Mouse (Mus musculus) lung, postnatal 0 days (tissue): ENCODE results near the gene Dapk2. TPM values are rescaled to one million over a fixed set of nuclear protein-coding genes. Genes with fewer than 3 reads are reported as not detected.

Experiments
- ATAC-seq: fragments of 200-750 bp; cut with Nextera tagmentation; 2 replicates; pipeline ENCODE4 v1.8.0; 2017; ENCODE audit warnings: moderate library complexity
- DNase-seq: peaks from one replicate; pipeline ENCODE4 v3.0.0-alpha.2; 2016; ENCODE audit warnings: low spot score
- H3K27ac ChIP-seq: fragments of 300-500 bp; sonication (generic); 2 replicates; pipeline ENCODE4 v1.5.1; 2014; ENCODE audit warnings: antibody characterized with exemption, mild to moderate bottlenecking, low read length, mixed read lengths
- H3K27me3 ChIP-seq: fragments of 300-500 bp; sonication (generic); replicated peaks from 2 replicates; pipeline ENCODE4 v1.6.1; 2014; ENCODE audit warnings: low read length, mixed read lengths; ENCODE audit not compliant: insufficient read depth
- H3K36me3 ChIP-seq: fragments of 300-500 bp; sonication (generic); 2 replicates; pipeline ENCODE4 v1.6.1; 2014; ENCODE audit warnings: low read length, mixed read lengths; ENCODE audit not compliant: insufficient read depth
- H3K4me1 ChIP-seq: fragments of 300-500 bp; sonication (generic); 2 replicates; pipeline ENCODE4 v1.6.1; 2014; ENCODE audit warnings: antibody characterized with exemption, low read depth, low read length, mixed read lengths; ENCODE audit not compliant: insufficient read depth
- H3K4me2 ChIP-seq: fragments of 300-500 bp; sonication (generic); replicated peaks from 2 replicates; pipeline ENCODE4 v1.6.1; 2014; ENCODE audit warnings: low read depth, mild to moderate bottlenecking, low read length, moderate library complexity, mixed read lengths
- H3K4me3 ChIP-seq: fragments of 300-500 bp; sonication (generic); 2 replicates; pipeline ENCODE4 v1.5.1; 2014; ENCODE audit warnings: low read depth, low read length
- H3K9ac ChIP-seq: fragments of 300-500 bp; sonication (generic); replicated peaks from 2 replicates; pipeline ENCODE4 v1.6.1; 2014; ENCODE audit warnings: low read depth, mild to moderate bottlenecking
- H3K9me3 ChIP-seq: fragments of 300-500 bp; sonication (generic); 2 replicates; pipeline ENCODE4 v1.6.1; 2016; ENCODE audit warnings: low read length, mixed read lengths
- CTCF ChIP-seq: IDR thresholded peaks from 2 replicates; pipeline ENCODE4 v1.5.1; 2016; ENCODE audit warnings: antibody characterized with exemption, mild to moderate bottlenecking
- EP300 ChIP-seq: IDR thresholded peaks from 2 replicates; pipeline ENCODE4 v1.6.1; 2016; ENCODE audit warnings: antibody characterized with exemption, mild to moderate bottlenecking, control low read depth
- WGBS: fragments of 180-500 bp; shearing (Covaris S2); extraction: QIAGEN DNeasy Blood & Tissue Kit; methylation state at CpG from one replicate; pipeline ENCODE4 v1.1.7; 2014; 5-methylcytosine and 5-hydroxymethylcytosine counted together
- polyA plus RNA-seq: library from polyadenylated mRNA; unstranded; fragments of >200 nt; fragmentation: Nextera tagmentation; extraction: Ambion mirVana; gene quantifications from 2 replicates; pipeline ENCODE4 v1.2.1, GENCODE M21; 2015

The Dapk2 gene
- 60.9 and 66.6 TPM in 2 replicates for polyA plus RNA-seq

DNA sequence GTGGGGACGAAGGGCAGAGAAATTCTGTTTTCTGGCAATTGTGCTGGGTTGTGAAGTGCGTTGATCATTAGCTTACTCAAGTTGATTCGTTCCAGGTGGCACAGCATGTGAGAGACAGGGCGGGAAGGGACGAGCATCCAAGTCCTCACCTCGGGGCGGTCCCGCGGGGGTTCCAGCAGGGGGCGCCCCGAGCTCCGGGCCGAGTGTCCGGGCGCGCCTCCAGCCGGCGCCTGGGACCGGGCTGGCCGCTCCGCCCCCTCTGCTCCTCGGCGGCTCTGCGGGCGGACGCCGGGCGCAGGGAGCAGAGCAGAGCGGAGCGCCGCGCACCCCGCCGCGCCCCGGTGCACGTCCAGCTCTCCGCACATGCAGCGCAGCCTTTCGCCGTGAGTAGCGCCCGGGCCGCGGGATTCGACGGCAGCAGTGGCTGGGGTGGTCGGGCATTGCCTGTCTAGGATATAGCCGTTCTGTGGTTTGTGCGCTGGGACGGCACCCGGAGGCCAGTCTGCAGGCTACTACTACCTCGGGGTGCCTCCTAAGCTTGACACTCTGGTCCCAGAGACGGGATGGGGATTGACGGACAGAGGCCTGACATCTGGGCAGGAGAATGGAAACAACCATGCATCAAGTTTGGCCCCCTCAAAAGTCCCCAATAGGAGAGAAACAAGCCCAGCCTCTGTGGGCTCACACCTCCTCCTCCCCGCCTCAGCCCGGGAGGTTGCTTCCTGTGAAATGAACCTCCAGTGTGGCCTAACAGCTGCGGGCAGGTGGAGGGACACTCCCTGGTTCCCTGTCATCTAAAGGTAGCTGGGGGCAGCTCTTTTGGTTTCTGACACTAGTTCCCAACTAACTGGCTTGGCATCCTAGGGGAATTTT, at the start of gene Dapk2:
Gene Dapk2, plus strand, starts transcription at position 266 of the 873 bp plus-strand sequence.
- Histone ChIP-seq H3K9ac (peak within 1 kb of the TSS; percentile 32; the same call in 1 of the 2 replicates), H3K4me1 (peaks cover 7% of the 10 kb centered on the region), H3K27ac (peak within 1 kb of the TSS; percentile 38; the same call in 1 of the 2 replicates), H3K4me2 (peak within 1 kb of the TSS; percentile 63), H3K27me3 (peaks cover 10% of the 10 kb centered on the region; the same call in 1 of the 2 replicates), H3K4me3 (peak within 1 kb of the TSS; percentile 45), H3K9me3 (no peaks in the 10 kb centered on the region), H3K36me3 (no peaks in the 10 kb centered on the region)
- TF ChIP-seq EP300 (no peak), CTCF (peak; percentile 67)
- peak; percentile 88 for DNase-seq
- 2% methylated on average over 34 of the region's 58 CpGs for WGBS
- ATAC-seq = peak; percentile 97

DNA sequence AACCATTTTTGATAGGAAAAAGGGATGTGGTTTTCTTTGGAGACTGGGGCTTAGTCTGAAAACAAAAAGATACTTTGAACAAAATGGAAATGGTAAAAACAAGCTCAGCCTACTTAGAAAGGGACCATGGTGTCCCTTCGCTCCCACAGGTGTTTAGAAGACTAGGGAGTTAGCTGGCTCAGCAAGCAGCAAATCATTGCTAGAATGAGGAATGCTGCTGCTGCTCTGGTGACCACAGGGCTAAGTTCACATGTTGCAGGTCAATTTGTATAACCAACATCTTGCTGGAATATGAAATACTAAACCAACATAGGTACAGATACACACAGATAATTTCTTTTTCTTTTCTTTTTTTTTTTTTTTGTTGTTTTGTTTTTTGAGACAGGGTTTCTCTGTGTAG, 48.4 kb upstream of the Dapk2 start:
- Histone ChIP-seq H3K4me3 (no peak overlapping the region), H3K9me3 (no peaks in the 10 kb centered on the region), H3K36me3 (0 out of 2 replicates have a peak, but pooled peaks cover 7% of the 10 kb centered on the region), H3K27ac (no peak overlapping the region), H3K9ac (no peak overlapping the region), H3K27me3 (no peaks in the 10 kb centered on the region), H3K4me2 (no peak overlapping the region), H3K4me1 (no peaks in the 10 kb centered on the region)
- WGBS = 96% methylated on average over 1 of the region's 1 CpGs
- TF ChIP-seq CTCF = no peak
- no peak for TF ChIP-seq EP300
- no peak for DNase-seq
- ATAC-seq = no peak

DNA sequence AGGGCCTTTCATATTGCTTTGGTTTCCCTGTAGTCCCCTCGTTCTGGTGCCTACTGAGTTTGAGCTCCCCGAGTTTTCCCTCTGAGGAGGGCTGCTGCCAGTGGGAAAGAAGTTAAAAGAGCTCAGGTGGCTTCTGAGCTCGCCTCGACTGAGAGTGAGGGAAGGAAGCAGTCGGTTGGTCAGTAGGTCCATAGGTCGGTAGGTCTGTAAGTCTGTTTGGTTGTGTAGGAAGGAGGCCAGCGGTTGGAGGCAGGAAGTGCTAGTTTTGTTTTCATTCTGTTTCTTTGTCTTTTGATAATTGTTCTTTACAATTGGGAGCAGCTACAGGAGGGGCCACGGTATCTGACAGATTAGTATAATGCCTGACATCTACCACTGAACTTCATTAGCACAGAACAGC, 47.9 kb upstream of the Dapk2 start:
- Histone ChIP-seq H3K36me3 (0 out of 2 replicates have a peak, but pooled peaks cover 6% of the 10 kb centered on the region), H3K4me3 (no peak overlapping the region), H3K4me1 (no peaks in the 10 kb centered on the region), H3K9me3 (no peaks in the 10 kb centered on the region), H3K9ac (no peak overlapping the region), H3K27me3 (no peaks in the 10 kb centered on the region), H3K4me2 (no peak overlapping the region), H3K27ac (no peak overlapping the region)
- TF ChIP-seq EP300 = no peak
- TF ChIP-seq CTCF = no peak
- ATAC-seq = no peak
- 59% methylated on average over 8 of the region's 8 CpGs for WGBS
- no peak for DNase-seq

DNA sequence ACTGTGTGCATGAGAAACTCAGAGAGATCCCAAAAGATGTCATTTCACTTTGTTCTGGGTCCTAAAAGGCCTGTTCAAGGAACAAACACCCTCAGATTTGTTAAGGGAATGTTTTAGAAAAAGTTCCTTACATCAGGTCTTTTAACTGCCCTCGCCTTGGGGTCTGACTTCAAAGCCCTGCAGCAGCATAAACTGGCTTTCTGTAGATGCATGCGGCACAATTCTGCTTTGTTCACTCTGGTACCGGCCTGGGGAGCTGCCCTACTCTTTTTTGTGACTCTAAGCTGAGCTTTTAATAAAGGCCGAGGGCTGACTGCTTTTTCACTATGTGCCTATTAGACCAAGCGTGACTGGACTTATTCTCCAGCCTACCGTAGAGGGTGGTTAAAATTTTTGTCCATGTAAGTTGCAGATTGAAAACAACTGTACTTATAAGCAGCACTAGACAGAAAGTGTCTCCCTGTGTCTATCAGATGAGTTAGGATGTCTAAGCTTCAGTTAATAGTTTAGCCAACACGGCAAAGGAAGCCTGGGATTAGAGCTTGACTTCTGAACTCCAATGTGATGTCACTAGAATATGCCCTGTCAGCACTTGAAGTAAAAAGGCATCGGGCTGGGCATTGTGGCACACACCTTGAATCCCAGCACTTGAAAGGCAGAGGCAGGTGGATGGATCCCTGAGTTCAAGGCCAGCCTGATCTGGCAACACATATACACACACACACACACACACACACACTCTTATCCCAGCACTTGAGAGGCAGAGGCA, 47.2 kb upstream of the Dapk2 start:
- H3K36me3 ChIP-seq = 0 out of 2 replicates have a peak, but pooled peaks cover 3% of the 10 kb centered on the region
- H3K27me3 ChIP-seq = no peaks in the 10 kb centered on the region
- H3K4me3 ChIP-seq = no peak overlapping the region
- H3K9ac ChIP-seq = no peak overlapping the region
- H3K27ac ChIP-seq = no peak overlapping the region
- ATAC-seq (no peak), DNase-seq (no peak)
- 86% methylated on average over 8 of the region's 8 CpGs for WGBS
- TF ChIP-seq CTCF = no peak
- TF ChIP-seq EP300 = no peak
- H3K9me3 ChIP-seq = no peaks in the 10 kb centered on the region
- no peak overlapping the region for H3K4me2 ChIP-seq
- no peaks in the 10 kb centered on the region for H3K4me1 ChIP-seq

DNA sequence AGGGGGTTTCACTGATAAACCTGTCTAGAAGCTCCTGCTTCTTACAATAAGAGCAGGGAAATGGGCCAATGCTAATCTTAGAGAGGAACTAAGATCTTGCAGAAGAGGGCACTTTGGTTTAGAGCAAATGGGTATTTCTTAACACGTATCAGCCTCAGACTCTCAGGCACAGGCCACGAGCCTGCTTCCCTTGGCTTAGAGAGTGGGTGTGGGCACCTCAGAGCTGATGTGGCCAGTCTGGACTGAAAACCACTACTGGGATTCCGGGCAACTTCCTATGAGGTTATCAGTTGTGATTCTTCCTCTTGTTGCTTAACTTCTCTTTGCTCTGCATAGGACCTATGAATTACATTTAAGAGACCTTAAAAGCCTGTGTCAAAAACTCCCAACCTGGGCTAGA, 43.7 kb upstream of the Dapk2 start:
- no peak overlapping the region for H3K4me3 ChIP-seq
- H3K27ac ChIP-seq = no peak overlapping the region
- TF ChIP-seq CTCF (no peak), EP300 (no peak)
- H3K27me3 ChIP-seq = no peaks in the 10 kb centered on the region
- DNase-seq (peak; percentile 45), ATAC-seq (peak; percentile 62)
- no peak overlapping the region for H3K9ac ChIP-seq
- no peaks in the 10 kb centered on the region for H3K4me1 ChIP-seq
- WGBS = 70% methylated on average over 3 of the region's 3 CpGs
- H3K4me2 ChIP-seq = no peak overlapping the region
- no peaks in the 10 kb centered on the region for H3K9me3 ChIP-seq
- no peaks in the 10 kb centered on the region for H3K36me3 ChIP-seq

DNA sequence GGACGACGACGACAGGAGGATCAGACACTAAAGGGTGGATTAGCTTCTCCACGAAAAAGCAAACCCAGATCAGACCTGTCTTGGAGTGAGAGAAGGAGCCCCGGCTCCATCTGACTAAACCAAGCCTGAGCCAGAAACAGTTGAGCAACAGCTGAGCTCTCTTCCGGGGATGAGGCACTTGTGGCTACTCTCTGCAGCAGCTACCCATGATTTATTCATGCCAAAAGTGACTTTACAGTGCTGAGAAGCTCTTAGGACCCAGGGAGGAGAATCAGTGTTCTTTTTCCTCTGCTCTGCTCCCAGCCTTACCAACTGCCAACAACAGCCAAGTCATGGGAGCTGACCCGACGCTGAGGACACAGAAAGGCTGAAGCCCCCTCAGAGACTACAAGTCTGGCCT, 41.1 kb upstream of the Dapk2 start:
- Histone ChIP-seq H3K9ac (no peak overlapping the region), H3K4me2 (no peak overlapping the region), H3K4me3 (no peak overlapping the region), H3K36me3 (no peaks in the 10 kb centered on the region), H3K27me3 (no peaks in the 10 kb centered on the region), H3K4me1 (no peaks in the 10 kb centered on the region), H3K27ac (peak overlapping the region; percentile 49), H3K9me3 (no peaks in the 10 kb centered on the region)
- WGBS = 53% methylated on average over 8 of the region's 8 CpGs
- DNase-seq (peak; percentile 73), ATAC-seq (peak; percentile 79)
- no peak for TF ChIP-seq EP300
- TF ChIP-seq CTCF = no peak
